Mouse (Mus musculus) A20 (cell line): ENCODE results near the gene Tnfrsf18.
A peak's percentile ranks its signal among the peaks of the same experiment; 100 is the strongest.

Source experiments
- DNase-seq: peaks from one replicate; pipeline ENCODE4 v3.0.0-alpha.2; 2011; ENCODE audit warnings: low read depth, low spot score

Gene Tnfrsf18

DNA sequence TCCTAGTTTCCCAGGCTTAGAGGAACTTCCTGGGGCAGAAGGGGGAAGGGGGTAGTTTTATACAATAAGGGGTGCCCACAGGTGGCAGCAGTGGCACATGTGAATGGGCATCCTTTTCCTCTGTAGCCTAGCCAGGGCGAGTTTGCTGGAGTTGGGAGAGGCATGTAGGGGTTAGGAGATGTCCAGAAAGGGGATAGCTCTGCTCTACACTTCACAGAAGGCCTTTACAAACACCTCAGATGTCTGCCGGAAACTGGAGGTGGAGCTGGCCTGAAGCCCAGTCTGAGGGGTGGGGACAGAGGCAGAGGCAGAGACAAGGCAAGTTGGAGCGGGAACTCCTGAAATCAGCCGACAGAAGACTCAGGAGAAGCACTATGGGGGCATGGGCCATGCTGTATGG, at the start of gene Tnfrsf18:
Gene Tnfrsf18 (plus strand): TSS at position 152 of the 400 bp plus-strand sequence.
- DNase-seq = no peak

DNA sequence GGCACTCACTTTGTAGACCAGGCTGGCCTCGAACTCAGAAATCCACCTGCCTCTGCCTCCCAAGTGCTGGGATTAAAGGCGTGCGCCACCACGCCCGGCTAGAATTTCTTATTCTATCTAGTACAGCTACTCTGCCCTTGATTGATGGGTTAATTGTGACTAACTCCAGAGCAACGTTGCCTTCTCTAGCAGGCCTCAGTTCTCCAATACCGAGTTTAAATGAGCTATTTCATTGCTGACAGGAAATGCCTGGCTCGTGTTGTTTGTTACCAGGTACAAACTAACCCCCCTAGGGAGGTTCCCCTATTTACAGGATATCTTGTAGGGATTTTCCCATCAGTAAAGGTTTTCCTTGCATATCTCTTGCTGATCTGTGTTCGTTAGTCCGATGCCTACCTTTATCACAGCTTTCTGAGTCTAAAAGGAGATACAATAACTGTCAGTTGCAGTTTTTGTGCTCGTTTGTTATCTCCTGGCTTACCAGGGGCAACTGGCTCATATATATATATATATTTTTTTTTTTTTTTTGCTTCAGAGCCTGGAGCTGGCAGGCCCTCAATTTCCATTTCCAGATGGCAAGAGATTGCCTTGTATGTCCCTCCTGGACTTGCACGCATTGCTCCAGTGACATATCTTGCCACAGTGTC, 44.4 kb upstream of the Tnfrsf18 start:
- DNase-seq = no peak

DNA sequence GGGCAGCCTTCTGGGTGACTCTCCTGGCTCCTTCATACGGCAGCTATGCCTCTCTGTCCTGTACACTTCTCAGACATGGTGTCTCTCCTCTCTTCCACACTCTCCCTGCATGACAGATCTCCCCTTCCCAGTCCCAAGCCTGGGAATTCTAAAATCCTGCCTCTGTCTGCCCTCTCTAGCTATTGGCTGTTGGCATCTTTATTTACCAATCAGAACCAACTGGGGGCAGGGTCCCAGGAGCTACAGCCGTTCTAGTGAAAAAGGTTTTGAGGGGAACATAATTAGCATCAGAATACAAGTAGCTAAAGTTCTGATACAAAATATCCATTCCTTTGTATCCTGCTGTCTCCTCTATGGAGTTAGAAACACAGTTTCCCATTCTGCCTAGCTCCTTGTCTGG, 42.2 kb upstream of the Tnfrsf18 start:
- no peak for DNase-seq

DNA sequence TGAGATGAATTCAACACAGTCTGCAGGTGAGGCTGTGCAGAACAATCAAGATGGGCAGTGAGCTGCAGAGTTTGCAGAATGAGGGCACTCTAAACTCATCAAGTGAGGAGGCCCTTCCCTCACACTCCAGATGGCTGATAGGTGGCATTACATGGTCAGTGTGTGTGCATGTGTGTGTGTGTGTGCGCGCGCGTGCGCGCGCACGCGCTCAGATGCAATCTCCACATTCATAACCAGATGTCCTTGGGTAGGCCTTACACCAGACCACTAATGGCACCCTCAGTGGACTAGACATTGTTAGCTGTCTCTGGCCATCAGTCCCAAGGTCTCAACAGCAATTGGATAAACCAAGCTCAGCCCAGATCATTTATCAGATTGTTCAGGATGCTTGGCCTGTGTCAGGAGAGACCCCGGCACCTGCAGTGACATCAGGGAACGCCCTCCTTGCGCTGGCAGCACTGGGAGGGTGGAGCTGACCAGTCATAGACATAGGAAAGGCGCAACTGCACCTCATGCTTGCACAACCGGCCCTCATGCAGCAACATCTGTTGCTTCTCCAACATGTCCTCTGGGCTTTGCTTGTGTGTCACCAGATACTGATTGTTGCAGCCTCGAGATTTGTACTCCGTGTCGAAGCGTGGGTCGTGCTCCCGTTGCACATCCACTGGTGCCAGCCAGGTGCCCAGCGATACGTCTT, 34.6 kb upstream of the Tnfrsf18 start:
- DNase-seq = peak; percentile 14

DNA sequence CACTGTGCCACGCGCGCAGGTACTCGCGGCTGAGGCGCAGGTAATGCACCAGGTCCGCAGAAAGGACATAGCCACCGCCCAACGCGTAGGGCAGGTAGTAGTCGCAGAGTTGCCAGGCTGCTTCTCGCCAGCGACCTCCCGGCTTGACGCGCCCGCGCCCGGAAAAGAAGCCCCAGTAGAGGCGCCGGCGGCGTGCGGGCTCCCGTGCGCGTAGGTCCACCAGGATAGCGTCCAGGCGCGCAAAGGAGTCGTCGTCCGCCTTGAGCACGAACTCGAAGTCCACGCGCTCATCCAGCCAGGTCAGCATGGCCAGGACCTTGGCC, 34.1 kb upstream of the Tnfrsf18 start:
- no peak for DNase-seq

DNA sequence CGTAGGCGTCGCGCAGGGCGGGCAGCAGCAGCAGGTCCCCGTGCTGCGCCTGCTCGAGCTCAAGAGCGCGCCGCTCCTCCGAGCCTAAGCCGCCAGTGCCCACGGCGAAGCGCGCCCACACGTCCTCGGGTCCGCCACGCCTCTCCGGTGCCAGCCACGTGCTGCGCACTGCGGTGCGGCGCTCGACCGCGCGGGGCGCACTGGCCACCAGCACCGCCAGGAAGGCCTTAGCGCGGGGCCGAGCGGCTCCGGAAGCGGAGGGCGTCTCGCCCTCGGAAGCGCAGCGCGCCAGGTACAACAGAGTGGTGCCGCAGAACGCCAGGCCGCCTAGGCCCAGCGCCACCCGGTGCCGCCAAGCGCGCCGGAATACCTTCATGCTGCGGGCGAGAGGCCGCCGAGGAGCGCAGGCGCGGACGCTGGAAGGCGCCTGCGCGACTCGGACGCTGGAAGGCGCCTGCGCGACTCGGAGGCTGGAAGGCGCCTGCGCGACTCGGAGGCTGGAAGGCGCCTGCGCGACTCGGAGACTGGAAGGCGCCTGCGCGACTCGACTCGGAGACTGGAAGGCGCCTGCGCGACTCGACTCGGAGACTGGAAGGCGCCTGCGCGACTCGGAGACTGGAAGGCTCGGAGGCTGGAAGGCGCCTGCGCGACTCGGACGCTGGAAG, 33.6 kb upstream of the Tnfrsf18 start, which contains the start of the genes B3galt6 and Sdf4:
Gene B3galt6 (minus strand): TSS at position 409 of the 665 bp plus-strand sequence.
Gene Sdf4 (plus strand): TSS at position 632 of the 665 bp plus-strand sequence.
- peak; percentile 93 for DNase-seq

DNA sequence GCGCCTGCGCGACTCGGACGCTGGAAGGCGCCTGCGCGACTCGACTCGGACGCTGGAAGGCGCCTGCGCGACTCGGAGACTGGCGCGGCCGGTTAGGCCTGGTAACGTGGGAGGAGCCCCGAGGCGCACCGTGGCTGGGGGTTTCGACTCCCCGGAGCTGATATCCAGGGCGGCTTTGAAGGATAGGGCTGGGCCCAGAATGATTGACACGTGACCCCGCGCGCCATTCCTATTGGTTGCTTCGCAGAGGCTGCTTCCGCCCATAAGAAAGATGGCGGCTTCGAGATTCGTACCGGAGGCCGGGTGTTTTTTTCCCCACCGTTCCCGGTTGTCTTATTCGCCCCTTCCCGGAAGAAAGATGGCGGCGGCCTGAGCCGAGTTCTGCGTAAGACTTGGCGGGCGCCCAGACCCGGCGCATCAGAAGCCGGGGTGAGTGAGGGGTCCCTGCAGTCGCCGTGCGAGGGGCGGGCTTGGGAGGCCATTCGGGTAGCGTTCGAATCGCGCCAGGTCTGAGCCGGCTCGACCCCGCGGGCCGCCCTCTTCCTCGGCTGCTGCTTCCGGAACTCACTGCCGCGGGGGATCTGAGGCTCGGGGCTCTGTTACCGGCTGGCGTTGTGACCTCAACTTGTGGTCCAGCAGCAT, 32.9 kb upstream of the Tnfrsf18 start:
- peak; percentile 97 for DNase-seq

DNA sequence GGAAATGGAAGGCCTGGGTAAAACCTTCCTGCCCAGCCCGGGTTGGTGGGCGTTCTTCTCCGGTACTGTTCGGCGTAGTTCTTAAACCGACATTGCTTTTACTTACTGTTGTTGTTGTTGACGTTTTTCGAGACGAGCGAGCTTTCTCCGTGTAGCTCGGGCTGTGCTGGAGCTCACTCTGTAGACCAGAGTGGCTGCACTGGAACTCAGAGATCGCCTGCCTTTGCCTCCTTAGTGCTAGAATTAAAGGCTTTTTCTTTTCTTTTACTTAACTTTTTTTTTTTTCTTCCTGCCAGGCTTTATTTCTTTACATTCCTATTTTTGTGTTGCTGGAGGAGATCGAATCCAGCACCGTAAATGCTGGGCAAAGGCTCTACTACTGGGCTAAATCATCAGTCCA, 32.4 kb upstream of the Tnfrsf18 start:
- DNase-seq = no peak

DNA sequence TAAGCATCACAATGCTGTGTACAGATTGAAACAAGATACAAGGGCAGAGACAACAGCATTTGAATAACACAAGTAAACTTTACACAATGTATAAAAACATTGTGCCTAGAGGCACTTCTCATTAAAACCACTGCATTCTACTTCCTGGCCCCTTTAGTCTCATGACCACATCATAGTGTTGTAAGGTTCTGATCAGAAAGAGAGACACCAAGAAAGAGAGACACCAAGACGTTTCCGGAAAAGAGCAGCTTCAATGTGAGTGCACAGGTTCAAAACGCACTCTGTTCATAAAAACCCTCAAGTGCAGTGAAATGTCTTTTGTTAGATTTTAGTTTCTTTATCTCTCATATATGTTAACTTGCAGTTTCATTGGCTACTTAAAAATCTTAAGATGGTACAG, 21.9 kb upstream of the Tnfrsf18 start:
- DNase-seq = no peak

DNA sequence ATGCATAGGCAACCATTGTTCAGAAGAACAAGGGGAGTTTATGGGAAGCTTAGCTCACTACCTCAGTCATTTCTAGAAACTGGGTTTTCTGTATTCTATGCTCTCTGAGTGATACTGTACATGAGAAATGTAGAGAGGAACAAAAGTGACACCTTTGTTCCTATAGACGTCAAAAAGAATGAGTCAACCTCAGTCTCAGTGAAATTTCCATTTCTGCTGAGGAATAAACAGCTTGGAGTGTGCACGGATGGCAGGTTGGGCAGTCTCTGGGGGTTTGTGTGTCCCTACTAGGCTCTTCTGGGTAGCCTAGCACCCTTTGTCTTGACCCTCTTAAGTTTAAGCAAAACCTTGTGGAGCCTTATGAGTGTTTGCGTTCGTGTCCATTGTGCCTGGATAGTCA, 17.6 kb upstream of the Tnfrsf18 start:
- DNase-seq = no peak

DNA sequence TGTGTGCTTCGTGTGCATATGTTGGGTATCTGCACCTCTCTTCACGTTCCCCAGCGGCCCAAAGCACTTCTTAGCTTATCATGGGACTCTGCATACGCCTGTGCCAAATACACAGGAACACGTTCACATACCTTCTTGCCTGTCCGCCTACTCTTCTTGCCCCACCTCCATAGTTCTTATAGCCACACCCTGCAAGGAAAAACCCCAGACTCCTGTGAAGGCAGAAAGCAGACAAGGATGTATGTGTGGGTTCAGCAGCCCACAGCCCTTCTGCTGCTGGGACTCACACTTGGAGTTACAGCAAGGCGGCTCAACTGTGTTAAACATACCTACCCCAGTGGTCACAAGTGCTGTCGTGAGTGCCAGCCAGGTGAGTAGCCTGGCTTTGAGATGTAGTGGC, 12.3 kb upstream of the Tnfrsf18 start, which contains the start of gene Tnfrsf4:
Gene Tnfrsf4 (plus strand): TSS at position 207 of the 400 bp plus-strand sequence.
- DNase-seq = no peak

DNA sequence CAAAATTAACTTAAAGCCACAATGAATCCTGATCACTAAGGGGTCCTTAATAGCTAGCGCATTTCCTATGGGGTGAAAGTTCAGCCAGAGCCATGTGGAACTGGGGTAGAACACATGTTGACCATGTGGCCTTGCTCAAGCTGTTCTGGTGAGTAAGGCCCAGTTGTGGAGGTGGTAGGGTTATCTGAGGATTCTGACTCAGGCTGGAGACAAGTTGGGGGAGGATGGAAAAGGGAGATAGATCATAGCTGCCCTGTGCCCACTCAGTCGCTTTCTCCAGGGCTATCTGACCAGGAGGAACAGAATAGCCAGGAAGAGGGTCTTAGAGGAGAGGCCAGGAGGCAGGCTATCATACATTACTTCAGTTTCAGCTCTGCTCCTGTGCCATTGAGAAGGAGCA, 11.5 kb upstream of the Tnfrsf18 start:
- DNase-seq = no peak

DNA sequence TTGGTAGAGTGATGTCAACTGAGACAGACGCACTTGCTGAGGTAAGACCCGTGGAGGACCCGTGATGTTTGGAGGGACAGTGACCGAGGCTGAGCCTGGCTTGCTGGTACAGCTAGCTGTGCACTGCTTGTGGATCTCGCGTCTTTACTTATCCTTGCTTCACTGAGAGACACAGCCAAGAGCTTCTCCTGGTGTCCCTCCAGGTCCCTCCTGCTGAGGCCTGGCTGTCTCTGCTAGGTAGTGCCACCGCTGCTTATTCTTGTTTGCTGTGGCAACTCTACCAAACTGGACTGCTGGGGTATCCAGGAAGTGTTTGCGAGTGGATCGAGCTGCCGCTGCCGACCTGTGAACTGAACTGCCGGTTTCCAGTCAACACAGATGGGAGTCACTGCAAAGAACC, 6.2 kb upstream of the Tnfrsf18 start:
- no peak for DNase-seq

DNA sequence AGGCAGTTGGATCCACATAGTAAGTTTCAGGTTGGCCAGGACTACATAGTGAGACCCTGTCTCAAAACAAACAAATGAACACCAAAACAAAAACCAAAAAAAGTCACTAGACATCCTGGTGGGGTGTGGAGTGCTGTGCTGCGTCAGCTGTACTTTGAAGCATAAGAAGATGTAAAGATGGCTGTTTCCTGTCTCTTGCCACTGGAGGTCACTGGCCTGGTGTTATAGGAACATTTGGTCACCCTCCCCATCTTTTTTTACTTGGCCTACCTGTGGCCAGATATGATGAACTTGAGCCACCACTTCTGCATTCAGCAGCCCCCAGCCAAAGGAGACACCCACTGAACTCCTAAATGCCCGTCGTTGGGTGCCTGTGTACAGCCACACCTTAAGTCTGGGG, 4.6 kb upstream of the Tnfrsf18 start:
- no peak for DNase-seq

DNA sequence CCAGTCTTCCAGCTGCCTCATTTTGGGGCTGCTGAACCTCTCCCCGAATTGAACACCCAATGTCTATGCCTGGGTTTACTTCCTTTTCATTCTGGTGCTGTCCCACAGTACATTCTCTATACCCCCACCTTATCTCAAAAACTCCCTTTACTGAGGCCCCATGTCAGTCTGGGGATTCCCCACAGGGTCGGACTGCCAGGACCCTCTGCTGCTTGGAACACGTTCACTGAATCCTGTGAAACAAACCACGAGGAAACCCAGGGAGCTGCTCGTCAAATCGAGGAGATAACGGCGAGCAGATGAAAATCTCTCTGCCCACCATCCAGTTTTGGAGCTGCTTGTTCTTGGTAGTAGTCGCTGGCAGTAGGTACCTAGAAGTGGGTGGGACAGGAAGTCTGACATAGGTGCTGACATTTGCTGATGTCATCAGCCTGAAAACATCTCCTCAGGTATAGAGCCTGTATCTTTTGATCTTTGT, 4.0 kb upstream of the Tnfrsf18 start:
- DNase-seq = no peak

DNA sequence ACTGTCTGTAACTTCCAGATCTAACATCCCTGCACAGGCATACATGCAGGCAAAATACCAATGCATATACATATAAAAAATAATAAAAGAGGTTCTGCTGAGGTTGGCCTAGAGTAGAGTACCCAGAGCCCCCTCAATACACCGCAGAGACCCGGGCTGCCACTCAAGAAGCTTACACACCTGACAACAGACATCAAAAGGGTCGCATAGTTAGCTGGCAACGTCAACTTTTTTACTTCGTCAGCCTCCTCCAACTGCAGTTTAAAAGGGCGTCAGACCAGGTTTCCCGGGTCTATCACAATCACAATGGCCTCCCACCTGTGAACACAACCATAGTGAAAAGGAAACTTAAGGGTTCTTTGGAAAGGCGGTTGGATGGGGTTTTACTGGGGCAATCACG, 2.4 kb upstream of the Tnfrsf18 start:
- no peak for DNase-seq

DNA sequence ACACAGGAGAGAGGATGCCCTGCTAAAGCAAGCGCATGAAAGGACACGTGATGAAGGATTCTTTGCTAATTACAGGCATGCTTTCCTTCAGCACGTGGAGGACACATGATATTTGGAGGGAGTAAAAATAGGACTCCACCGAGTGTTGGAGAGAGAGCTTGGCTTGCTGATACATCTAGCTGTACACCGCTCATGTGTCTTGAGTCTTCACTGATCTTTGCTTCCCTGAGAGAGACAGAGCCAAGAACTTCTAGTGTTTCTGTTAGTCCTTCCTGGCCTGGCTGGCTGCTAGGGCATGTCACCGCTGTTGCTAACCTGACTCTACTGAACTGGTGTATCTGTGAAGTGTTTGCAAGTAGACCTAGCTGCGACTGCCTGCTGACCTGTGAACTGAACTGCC, 1.8 kb upstream of the Tnfrsf18 start:
- DNase-seq = no peak

DNA sequence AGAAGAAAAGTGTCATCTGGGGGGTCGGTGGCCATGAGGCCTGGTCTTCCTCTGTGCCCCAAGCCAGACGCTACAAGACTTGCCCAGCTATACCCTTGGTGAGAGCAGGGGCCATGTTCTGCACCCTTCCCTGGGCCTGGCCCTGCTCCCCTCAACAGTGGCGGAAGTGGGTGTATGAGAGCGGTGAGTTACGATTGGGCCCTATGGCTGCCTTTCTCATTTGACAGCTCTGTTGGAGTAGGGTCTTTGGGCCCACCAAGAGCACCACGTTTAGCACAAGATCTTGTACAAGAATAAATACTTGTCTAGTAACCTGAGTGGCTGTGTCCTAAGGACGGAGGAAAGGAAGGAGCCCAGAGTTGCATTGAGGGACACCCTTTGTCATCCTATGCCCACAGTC, 2.6 kb downstream of the Tnfrsf18 start:
- DNase-seq = no peak

DNA sequence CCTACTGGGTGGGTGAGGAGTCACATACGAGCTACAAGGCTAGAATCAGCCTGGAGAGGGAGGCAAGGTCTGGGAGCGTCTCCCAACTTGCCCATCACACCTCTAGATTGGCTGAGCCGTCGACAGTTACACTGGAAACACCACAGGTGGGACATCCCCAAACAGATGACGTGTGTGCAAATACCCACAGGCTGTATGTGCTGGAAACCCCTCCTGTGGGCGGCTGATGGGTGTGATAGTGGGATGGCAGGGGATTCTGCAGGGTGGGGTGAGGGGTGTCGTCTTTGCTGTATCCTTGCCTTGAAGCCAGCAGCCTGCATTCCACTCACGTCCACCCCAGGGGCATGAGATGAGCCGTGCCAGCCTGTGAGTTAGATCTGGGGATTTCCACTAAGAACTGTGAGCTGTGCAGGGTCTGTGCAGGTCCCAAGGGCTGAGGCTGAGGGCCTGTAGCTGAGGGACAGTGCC, 4.7 kb downstream of the Tnfrsf18 start:
- DNase-seq = no peak

DNA sequence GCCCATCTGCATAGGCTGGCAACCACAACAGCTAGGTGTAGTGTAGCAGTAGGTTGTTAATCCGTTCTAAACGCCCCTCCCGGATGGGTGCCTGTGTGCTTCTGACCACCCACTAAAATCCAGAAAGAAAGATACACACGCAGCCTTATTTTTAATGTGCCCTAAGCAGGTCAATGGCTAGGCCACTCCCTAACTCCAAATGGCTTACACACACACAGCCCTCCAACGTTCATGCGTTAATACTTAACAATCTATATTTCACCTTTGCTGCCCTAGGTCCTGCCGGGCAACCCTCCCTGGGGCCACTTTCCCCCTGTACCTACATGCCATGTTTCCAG, 5.3 kb downstream of the Tnfrsf18 start:
- no peak for DNase-seq

DNA sequence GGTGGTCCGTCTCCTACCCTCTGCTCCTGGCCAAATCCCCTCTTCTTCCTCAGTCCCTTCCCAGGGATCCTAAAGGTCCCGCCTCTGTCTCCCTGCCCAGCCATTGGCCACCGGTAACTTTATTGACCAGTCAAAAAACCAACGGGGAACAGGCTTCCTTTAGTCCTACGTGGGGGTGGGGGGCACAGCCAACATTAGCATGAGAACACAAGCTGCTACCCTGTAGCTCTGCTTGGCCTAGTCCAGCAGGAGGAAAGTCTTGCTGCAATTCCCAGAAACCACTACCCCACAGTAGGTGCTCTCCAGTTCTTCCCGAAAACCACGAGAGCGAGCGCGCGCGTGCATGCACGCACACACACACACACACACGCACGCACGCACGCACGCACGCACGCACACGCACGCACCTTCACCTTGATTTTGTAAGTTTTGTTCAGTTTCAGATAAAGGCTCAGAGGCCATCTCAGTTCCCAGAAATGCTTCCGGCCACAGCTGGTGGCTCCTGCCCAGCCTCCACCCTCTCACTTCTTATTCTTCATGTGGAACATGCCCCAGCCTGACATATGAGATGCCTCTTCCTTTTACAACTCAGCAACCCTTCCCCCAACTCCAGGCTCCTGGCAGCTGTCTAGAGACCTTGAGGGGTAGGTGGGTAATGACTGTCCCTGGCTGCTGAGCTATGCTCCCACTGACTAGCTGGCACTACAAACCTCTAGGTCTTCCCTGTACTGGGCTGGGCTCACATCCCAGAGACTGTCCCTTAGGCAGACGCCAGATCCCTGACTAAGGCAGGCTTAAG, 5.8 kb downstream of the Tnfrsf18 start:
- DNase-seq = no peak
